Mouse (Mus musculus) left cerebral cortex, postnatal 14 days (tissue): ENCODE data around the gene Trp53bp2. TPM values are rescaled to one million over a fixed set of nuclear protein-coding genes. Genes with fewer than 3 reads are reported as not detected.
A peak's percentile ranks its signal among the peaks of the same experiment; 100 is the strongest.

Experiments
- DNase-seq, 2 experiments: peaks; one replicate each; pipeline ENCODE4 v3.0.0; 2021 to 2022; ENCODE audit warnings: low spot score in 2 of 2, mixed read lengths in 1 of 2
- intact Hi-C: fragments of 180-260 bp; cut with DNase I; formaldehyde crosslinking; loops from one replicate; pipeline ENCODE4 v1.15.1; 2025
- total RNA-seq, 2 experiments: library from RNA; stranded (reverse); gene quantifications; 2 replicates each; pipeline ENCODE4 v1.2.3; 2021

Trp53bp2 gene
- total RNA-seq, 2 experiments from 2014 or later: 18.7 to 19.0 TPM

- DNase-seq: no peak
- intact Hi-C loops: no loop called here
Measured at GRCm38 (mm10) chr1:182452473-182452872, 43.5 kb downstream of the Trp53bp2 start.

- intact Hi-C loops: no loop called here
- DNase-seq: peak in 1 of 2 experiments; percentile 39
Measured at GRCm38 (mm10) chr1:182455080-182455479, 46.1 kb downstream of the Trp53bp2 start.

- intact Hi-C loops: no loop called here
- no peak for DNase-seq
Measured at GRCm38 (mm10) chr1:182458556-182458955, 49.6 kb downstream of the Trp53bp2 start.

GRCm38 (mm10) chr1:182459436-182459835, 50.5 kb downstream of the Trp53bp2 start:
- DNase-seq: no peak
- intact Hi-C loops: no loop called here

- intact Hi-C loops: no loop called here
- DNase-seq: no peak
Measured at GRCm38 (mm10) chr1:182460291-182461244, 51.6 kb downstream of the Trp53bp2 start.

- DNase-seq: no peak
- intact Hi-C loops: no loop called here
Measured at GRCm38 (mm10) chr1:182461261-182461660, 52.3 kb downstream of the Trp53bp2 start.

- DNase-seq: peak; percentile 23 to 40
- intact Hi-C loops: no loop called here
Measured at GRCm38 (mm10) chr1:182461813-182462212, 52.8 kb downstream of the Trp53bp2 start.

- intact Hi-C loops: no loop called here
- DNase-seq: no peak
Measured at GRCm38 (mm10) chr1:182465309-182465708, 56.3 kb downstream of the Trp53bp2 start.

- no peak for DNase-seq
- intact Hi-C loops: no loop called here
Measured at GRCm38 (mm10) chr1:182465978-182466377, 57.0 kb downstream of the Trp53bp2 start.

GRCm38 (mm10) chr1:182475005-182475796, 66.2 kb downstream of the Trp53bp2 start:
- peak in 1 of 2 experiments; percentile 50 for DNase-seq
- intact Hi-C loops: no loop called here

- intact Hi-C loops: no loop called here
- no peak for DNase-seq
Measured at GRCm38 (mm10) chr1:182478935-182479334, 70.0 kb downstream of the Trp53bp2 start.

GRCm38 (mm10) chr1:182481138-182481537, 72.2 kb downstream of the Trp53bp2 start:
- intact Hi-C loops: no loop called here
- DNase-seq: no peak

GRCm38 (mm10) chr1:182481646-182482295, 72.8 kb downstream of the Trp53bp2 start:
- intact Hi-C loops: no loop called here
- DNase-seq: no peak

GRCm38 (mm10) chr1:182482991-182483909, 74.3 kb downstream of the Trp53bp2 start:
- DNase-seq: peak in 1 of 2 experiments; percentile 62
- intact Hi-C loops: no loop called here

GRCm38 (mm10) chr1:182483910-182484274, 74.9 kb downstream of the Trp53bp2 start:
- peak; percentile 33 to 67 for DNase-seq
- intact Hi-C loops: no loop called here

GRCm38 (mm10) chr1:182488503-182488902, 79.5 kb downstream of the Trp53bp2 start:
- intact Hi-C loops: loop anchor here (2.0 kb wide), 1 partner anchor 50 kb away; no protein-coding TSS in a partner anchor
- no peak for DNase-seq

- peak; percentile 93 to 96 for DNase-seq
- intact Hi-C loops: loop anchor here (2.0 kb wide), 1 partner anchor 49 kb away; no protein-coding TSS in a partner anchor
Measured at GRCm38 (mm10) chr1:182489803-182490452, 81.0 kb downstream of the Trp53bp2 start.

- no peak for DNase-seq
- intact Hi-C loops: no loop called here
Measured at GRCm38 (mm10) chr1:182490568-182490967, 81.6 kb downstream of the Trp53bp2 start.
